Mouse (Mus musculus): ENCODE measurements around the gene Gm21976. TPM values are rescaled to one million over a fixed set of nuclear protein-coding genes. Genes with fewer than 3 reads are reported as not detected.

Gm21976 gene
- not detected in 2 replicates for polyA plus RNA-seq (2015; fragmentation: Nextera tagmentation; extraction: Ambion mirVana)

DNA sequence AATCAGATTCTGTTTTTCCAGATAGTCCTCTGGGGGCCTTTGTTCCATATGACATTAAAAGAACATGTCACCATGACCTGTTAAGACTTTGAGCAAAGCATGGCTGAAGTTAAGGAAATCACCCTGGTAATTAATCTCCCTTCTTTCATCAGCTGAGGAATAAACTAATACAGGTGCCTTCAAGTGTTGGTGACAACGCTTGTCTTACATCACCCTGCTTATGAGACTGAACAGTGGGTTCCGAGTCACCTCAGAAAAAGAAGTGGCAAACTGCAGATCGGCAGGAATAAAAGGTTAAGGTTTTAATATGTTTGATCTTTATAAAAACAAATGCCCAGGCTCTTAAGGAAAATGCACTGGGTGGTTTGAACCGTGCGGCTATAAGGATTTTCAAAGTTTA is at the start of gene Gm21976:
Gm21976 (plus strand) TSS at position 202 of the 400 bp plus-strand sequence.

DNA sequence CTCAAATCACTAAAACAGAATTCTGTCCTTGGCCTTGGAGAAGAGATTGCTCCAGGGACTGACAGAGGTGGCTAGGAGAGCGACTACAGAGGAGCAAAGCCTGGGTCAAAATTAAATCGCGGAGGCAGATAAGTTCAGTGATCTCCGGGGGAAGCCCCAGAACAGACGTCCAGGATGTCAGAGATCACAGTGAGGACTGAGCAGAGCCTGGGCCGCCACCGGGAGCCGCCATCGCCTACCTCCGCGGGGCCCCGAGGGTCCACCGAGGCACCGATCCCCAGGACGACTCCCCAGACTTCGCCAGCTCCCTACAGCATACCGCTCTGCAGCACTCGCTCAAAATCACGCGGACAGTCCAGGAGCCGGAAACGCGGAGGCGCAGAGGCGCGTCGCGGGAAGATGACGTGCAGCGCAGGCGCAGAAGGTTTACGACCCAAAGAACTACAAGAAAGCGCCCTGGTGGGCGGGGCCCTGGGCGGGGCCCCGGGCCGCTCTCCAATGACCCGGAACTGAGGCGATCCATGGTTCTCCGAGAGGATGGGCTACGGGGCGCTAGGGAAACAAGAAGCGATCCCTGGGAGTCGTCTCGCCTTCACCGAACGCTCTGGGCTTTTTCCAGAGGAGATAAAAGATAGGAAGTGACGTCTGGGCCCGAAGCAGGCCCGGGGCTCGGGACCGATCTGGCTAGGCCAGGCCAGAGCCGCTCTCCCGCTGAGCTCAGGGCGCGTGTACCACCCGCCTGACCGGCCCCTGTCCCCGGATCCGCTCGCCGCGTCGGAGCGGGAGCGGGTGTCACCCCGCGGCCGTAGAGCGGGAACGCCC is 16.8 kb upstream of the Gm21976 start, which contains the start of the genes Utp15 and Ankra2:
Utp15 (minus strand) TSS at position 406 of the 822 bp plus-strand sequence.
Ankra2 (plus strand) TSS at position 439 of the 822 bp plus-strand sequence.

DNA sequence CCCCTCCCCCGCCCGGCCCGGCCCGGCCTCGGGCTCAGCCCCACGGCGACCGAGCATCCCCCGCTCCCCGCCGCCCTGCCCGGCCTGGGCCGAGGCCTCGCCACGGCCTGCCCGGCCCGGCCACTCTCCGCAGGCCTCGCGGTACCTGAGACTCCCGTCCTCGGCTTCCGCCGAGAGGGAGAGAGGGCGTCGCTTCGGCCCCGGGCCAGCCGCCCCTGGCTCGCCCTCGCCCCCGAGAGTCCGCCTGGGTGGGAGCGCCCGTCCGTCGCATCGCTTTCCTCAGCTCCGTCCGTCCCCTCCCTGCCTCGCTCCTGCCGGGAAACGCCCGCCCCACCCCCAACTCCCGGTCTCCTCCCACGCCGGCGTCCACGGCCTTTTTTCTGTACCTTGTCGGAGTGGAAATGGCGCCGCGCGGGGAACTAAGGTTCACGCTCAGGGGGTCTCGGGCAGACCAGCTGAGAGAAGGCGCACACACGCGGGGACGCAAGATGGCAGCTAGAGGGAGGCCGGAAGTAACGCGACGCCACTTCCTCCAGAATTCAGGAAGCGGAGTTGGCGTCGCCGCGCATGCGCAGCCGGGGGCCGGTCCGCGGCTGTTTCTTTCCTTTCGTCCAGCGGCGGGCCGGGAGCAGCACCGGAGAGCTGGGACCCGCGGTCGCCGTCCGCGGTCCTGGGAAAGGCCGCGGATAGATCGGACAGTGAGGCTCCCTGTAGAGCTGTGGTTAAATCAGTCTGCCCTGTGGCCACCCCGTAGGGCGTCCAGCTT is 37.0 kb downstream of the Gm21976 start, which contains the start of gene Btf3:
Btf3 (minus strand) TSS at position 527 of the 766 bp plus-strand sequence.

DNA sequence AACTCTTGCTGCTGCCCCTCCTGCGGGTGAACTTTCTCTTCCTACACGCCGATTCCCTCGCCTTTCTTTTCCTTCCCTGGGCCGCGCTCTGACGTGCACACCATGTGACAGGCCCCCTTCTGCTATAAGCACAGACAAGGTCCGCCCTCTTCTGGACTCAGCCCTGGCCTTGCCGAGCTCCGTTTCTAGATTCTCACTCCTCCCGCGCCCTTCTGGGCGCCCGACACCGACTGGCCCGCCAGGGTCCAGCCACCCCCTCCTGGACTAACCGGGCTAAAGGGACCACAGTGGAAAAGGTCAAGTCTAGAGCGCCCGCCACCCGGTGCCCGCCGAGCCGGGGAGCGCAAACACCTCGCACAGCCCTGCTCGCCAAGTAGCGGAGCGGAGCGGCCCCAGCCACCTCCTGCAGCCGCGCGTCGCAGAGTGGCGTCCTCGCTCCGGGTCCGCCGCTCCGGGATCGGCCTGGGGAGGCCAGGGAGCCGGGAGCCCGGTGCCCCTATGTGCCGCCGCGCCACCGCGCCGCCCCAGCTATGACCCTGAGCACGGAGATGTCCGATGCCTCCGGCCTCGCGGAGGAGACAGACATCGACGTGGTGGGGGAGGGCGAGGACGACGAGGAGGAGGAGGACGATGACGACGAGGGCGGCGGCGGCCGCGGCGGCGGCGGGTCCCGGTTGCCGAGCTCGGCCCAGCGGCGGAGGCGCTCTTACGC is 74.6 kb downstream of the Gm21976 start, which contains the start of gene Foxd1:
Foxd1 (plus strand) TSS at position 153 of the 712 bp plus-strand sequence.

Other genes with a start within 250 kb of the Gm21976 start
- gene Arhgef28, start 73.4 kb upstream of the Gm21976 start, polyA plus RNA-seq (2015; fragmentation: Nextera tagmentation; extraction: Ambion mirVana) = 46.2 and 51.6 TPM in 2 replicates
- gene Utp15, start 16.8 kb upstream of the Gm21976 start, polyA plus RNA-seq (2015; fragmentation: Nextera tagmentation; extraction: Ambion mirVana) = 18.6 and 19.0 TPM in 2 replicates
- 76.7 and 79.2 TPM in 2 replicates for gene Ankra2, start 16.8 kb upstream of the Gm21976 start, polyA plus RNA-seq (2015; fragmentation: Nextera tagmentation; extraction: Ambion mirVana)
- gene Btf3, start 37.1 kb downstream of the Gm21976 start, polyA plus RNA-seq (2015; fragmentation: Nextera tagmentation; extraction: Ambion mirVana) = 400 and 460 TPM in 2 replicates
- gene Foxd1, start 74.4 kb downstream of the Gm21976 start, polyA plus RNA-seq (2015; fragmentation: Nextera tagmentation; extraction: Ambion mirVana) = 0.75 and 2.3 TPM in 2 replicates
- gene Gm10320, start 212.1 kb downstream of the Gm21976 start, polyA plus RNA-seq (2015; fragmentation: Nextera tagmentation; extraction: Ambion mirVana) = 0.95 and 1.3 TPM in 2 replicates

All from neural tube, postnatal 0 days (tissue).